Mouse (Mus musculus) spleen, embryonic (tissue): ENCODE data around the gene Prkce.

ENCODE experiments used
- CTCF ChIA-PET: fragments of 350-600 bp; sonication (Branson Sonifier 250); formaldehyde crosslinking; loops from one replicate; lab custom pipeline; 2022; lab: Charles Lee

Gene Prkce

DNA sequence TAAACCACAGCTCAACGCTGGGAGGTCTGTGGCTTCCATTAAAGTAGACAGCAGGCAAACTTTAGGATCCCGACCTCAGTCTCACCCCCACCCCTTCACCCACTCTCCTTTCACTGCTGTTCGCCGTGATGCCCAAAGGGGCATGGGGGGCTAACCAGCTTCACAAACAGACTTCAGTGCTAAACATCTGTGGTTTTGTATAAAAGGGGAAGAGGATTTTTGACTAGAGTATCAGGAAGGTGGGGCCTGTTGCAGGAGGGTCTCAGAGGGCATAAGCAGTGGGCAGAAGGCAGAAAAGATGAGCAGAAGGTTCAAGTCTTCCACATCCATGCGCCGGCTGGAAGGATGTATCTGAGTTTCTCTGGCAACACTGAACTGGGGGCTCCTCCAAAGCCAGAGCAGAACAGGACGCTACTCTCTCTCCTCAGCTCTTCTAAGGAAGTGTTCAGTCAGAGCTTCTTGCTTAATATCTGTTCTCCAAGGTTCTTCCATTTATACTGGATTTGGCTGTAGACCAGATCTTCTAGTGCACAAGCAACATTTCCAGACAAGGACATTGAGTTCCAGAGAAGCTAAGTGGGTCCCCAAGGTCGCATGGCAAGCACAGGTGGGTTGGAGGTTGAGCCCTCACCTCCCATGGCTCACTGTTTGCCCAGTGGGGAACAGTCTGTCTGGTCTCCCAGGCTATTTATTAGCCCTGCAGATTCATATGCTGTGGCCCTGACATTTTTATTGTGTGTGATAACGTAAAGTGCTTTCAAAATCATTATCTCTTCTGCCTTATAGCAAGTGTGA, 2.8 kb downstream of the Prkce start:
- CTCF ChIA-PET = interaction anchor here (1.0 kb wide), 1 partner anchor 45 kb away, joined by 4 read pairs; no protein-coding TSS in a partner anchor

DNA sequence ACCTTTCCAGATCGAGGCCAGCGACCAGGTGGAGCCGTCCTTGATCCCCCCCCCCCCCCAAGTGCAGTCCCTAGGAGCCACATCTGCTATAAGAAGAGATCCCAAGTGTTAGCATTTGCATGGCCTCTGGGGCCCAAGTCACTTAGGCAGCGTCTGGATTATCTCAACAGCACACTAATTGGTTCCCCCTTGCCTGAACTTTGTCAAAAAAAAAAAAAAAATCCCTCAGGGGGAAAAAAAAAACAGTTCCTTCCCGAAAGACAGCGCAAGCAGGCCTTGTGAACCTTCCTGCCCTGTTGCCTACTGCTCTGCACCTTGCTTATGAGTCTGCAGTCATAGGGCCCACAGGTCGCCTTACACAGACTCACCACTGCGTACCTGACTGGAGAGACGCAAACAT, 7.9 kb downstream of the Prkce start:
- CTCF ChIA-PET = no interaction called here

DNA sequence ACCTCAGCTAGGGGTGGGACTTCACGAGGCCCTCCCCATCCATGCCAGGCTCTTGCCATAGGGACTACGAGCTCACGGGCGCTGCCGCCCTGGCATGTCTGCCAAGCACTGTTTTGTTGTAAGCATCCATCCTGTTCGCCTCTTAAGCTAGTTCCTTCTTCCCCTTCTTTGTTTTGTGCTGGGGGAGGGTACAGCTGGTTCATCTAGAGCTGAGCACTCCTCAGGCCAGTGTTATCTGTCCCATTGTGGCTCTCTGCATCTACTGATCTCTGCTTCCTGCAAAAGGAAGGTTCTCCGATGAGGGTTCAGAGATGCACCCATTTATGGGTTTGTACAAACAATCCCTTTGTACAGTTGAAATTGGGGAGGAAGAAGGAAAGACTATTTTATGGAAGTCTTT, 9.1 kb downstream of the Prkce start:
- CTCF ChIA-PET = no interaction called here

DNA sequence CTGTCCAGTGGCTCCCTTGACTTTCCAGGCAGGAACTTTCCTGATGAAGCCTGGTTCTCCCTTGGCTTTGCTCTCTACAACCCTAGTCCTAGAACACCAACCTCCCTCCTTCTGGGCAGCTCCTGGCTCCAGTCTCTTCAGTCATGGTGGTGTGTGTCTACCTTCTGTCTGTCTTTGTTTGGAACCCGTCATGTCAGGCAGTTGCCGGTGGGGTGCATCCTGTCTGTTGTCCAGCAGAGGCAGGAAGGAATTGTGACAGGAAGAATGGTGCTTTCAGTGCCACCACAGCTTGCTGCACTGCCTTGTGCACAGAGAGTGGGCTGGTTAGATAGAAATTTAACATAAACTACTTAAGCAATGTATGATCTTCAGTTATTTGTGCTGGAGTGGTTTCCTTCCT, 16.2 kb downstream of the Prkce start:
- CTCF ChIA-PET = interaction anchor here (0.6 to 0.7 kb wide), 2 partner anchors 263 to 288 kb away, joined by 3 to 6 read pairs; no protein-coding TSS in a partner anchor

DNA sequence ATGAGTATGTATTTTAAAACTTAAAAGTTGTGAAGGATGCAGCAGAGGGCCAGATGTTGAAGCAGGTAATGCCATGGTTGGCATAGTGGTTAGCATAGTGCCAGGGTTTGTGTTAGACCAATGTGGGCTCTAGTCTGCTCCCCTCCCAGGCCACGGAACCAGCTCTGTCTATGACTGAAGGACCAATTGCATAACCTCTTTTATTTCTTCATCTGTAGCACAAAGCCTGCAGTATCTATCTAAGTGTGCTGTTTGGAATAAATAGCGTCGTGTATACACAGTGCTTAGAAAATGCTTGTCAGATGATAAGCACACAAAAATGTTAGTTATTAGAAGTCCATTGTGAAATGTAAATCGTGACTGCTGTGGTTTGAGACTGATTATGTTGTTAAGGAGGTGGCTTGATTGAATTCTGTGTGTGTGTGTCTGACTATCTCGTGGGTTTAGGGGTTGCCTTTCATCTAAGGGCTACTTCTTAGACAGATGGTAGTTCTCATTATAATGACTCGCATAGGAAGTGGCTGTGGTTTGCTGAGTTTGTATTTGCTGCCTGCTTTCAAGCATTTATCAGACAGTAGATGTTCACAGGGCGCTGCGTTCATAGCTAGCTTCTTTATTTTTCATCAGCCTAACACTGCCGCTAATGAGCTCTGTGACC, 17.1 kb downstream of the Prkce start:
- CTCF ChIA-PET = no interaction called here

DNA sequence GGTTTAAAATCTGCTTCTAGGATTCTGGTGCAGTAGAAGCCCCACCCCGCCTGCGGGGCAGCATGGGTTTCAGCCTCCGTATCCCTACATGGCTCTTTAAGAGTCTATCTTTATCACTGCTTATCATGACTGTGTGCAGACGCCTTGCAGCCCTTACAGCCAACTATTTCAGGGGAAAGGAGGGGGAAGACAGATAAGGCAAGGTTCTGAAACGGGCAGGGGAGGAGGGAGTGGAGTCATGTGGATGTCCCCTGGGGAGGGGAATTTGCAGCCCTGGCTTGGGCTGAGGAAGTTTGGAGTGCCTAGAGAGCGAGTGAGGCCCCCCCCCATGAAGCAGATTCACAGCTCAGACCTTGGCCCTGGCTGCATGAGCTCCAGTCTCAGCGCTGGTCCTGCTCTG, 18.0 kb downstream of the Prkce start:
- CTCF ChIA-PET = no interaction called here

DNA sequence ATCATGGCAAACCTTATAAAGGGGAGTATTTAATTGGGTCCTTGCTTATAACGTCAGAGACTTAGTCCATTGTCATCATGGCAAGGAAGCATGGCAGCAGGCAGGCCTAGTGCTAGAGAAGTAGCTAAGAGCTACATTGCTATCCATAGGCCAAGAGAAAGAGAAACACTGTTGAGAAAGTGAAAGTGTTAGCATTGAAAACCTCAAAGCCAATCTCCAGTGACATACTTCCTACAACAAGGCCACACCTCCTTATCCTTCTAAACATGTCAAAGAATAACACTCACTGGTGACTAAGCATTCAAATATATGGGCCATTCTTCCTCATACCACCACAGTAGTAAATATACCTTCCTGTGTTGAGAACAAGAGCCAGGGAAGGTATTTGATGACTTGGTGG, 20.2 kb downstream of the Prkce start:
- CTCF ChIA-PET = no interaction called here

DNA sequence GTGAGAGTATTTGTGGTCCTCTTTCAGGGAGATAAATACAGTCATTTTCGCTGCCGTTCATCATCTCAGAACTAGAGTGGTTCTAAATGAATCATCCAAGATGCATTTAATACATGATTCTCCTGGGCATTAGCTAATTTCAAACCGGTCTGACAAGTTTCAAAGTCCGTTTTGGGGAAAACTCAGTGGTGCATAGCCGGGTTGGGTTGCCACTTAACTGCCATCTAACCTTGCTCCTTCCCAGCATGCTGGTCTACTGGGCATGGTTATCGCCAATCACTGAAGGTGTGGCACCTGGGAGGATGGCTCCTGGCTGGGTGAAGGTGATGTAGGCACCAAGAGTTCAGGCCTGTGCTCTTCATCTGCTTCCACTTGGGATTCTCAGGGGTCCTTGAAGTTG, 26.4 kb downstream of the Prkce start:
- CTCF ChIA-PET = no interaction called here

DNA sequence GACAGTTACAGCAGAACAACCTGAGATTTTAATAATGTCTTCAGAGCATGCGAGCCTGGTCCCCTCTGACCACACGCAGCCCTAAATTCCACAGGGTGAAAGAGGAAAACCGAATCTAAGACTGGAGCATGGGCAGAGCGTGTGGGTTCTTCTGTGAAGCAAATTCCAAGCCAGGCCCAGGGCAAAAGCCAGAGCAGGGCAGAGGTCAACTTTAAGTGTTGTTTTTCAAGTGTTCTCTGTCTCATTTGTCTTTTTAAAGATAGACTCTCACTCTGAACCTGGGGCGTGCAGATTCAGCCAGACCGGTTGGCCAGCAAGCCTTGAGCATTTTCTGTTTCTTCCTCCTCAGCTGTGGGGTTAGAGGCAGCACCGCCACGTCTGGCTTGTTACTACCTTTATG, 27.3 kb downstream of the Prkce start:
- CTCF ChIA-PET = no interaction called here

DNA sequence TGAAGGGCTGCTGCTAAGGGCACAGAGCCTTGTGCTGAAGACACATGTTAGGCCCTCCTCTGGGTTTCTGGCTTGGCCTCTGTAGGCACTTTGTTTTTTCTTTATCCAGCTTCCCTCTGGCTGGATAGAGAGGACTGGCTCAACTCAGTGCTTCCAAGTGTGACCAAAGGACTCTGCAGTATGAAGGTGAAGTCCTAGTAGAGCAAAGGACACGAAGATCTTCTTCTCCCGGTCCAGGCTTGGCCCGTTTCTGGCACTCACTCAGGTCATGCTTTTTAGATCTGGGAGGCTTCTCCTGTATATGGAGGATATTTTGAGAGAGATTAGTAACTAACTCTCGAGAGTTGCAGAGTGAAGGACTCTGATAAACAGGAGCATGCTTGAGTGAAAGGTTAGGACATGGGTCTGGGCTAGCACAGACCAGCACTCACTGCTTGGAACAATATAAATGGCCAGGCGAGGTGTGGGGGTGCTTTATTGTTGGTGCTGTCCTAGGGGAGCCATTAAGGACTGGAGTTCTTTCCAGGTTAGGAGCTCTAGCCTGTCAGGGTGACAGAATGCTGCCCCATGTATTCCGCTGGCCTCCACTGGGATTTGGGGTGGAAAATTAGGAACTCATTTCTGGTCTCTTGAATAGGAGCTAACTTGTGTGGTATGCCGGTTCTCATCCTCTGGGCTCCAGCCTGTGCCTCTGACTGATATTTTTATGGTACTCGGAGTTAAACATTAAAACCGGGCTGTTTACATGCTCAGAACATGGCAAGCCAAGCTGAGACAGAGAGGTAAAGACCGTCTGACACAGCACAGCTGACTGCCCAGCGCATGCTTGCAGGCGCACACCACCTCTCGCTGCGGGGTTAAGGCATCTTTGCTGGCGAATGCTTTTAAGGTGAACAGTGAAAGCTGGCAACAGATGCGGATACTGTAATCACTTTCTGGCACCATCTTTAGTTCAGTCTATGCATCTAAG, 31.2 kb downstream of the Prkce start:
- CTCF ChIA-PET = no interaction called here

DNA sequence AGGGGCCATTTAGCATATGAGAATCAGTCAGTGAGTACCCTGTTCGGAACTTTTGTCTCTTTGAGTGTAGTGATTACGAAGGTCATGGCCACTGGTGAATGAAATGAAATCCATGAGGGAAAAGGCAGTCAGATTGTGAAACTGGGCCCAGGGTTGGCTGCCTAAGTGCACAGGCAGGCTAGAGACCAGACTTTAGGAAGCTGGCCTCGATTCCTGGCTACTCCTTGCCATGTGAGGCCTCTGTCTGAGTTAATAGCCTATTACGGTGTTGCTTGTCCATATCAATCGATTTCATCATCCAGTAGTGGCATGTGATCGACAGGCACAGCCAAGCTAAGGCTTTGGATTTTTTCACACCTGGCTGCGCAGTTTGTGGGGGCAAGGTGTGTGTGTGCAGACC, 34.4 kb downstream of the Prkce start:
- CTCF ChIA-PET = no interaction called here

DNA sequence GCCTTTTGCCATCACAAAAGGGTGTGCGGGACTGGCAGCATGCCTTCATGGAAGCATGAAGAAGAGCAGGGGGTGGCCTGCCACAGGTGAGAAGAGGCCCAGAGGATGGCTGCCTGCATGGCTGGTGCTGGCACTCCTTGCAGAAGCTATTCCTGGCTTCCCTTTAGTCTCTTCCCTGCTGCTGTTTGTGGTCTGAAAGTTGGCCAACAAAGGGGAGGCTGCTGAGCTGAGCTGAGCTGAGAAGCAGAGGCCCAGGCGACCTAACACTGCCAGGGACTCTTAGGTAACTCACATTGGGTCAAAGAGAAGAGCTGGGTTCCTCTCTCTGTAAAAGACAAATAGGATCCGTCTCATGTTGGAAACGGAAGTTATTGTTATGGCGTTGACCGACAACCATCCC, 35.4 kb downstream of the Prkce start:
- CTCF ChIA-PET = interaction anchor here (0.7 kb wide), 1 partner anchor 25 kb away, joined by 14 read pairs; no protein-coding TSS in a partner anchor

DNA sequence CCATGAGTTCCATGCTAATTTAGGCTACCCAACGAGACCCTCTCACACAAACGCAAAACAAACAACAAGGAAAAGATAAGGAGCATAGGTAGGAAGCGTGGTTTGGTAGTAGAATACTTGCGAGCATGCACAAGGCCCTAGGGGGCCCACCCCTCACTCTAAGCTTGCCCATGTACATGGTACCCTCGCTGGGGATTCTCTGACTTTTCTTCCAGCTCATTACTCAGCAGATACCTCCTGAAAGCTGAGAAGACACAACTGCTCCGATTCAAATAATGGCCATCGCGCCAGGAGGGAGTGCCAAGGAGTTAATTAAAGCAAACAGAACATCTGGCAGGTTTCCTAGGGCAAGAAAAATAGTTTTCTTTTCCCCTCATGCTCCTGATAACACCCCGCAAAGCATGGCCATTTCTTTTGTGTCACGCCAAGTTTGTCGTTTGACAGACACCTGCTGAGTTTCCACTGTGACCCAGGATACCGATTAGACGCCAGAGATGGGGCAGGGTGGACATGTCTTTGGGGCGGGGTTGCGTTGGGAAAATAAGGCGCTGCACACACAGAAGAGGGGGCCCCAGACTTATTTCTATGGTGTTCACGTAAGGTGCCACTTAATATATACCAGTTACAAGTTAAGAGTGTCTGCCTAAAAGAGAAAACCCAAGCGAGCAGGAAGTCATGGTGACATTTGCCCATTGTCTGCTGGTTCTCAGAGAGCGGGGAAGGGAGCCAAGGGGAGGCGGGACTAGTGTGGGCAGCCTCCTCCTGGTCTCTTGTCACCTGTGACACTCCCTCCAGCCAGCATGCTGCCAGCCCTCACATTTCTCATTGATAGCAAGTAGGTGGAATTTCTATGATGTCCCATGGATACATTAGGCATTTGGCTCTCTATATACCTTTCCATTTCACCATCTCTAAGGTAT, 36.2 kb downstream of the Prkce start:
- CTCF ChIA-PET = no interaction called here

DNA sequence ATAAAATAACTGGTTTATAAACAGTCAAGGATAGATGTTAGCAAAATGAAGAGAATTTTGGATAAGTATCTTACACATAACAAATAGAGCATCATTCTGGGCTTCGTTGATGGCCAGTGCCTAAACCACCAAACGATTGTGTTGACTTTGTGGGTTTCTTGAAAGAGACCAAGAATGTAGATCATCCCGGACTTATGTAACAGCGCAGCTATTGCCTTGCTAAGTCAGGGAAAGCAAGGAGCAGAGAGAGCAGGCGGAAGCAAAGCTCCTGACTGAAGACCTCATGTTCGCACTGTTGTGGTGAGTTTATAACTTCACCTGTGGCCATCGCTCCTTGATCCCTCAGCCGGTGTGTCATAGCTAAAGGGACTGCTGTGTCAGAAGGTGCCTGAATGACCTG, 38.7 kb downstream of the Prkce start:
- CTCF ChIA-PET = interaction anchor here (0.6 kb wide), 1 partner anchor 175 kb away, joined by 5 read pairs; no protein-coding TSS in a partner anchor

DNA sequence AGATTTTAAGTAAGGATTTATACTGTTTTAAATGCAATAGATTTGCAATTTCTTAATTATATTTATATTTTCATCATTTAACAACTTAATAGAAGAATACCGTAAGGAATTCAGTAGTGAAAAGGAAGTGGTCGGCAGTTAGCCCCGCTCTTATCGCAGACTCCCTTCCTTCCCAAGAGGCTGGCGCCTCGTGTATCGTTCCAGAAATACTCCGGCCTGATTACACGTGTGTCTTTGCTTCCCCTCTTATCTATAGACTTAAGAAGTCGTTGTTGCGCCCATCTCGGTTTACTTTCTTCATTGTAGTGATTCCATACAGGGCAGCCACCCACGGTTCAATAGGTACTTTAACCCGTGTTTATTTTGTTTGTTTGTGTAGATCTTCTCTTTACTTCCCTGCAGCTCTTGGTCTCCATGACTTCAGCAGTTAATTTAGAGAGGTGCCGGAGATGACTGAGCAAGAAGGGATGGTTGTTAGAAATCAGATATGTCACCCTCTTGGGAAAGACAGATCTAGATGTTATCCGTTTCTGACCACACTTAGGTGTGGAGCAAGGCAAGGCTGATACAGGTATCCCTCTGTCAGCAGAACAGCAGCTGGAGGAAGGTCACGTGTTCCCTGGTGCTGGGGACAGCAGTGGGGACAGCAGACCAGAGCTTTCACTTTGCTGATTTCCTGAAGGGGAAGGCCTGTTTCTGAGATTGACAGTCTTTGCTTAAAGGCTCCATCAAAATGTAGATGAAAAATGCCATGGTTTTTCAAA, 40.7 kb downstream of the Prkce start:
- CTCF ChIA-PET = interaction anchor here (0.6 to 0.7 kb wide), 3 partner anchors 19 to 247 kb away, joined by 5 to 6 read pairs (median 6); no protein-coding TSS in a partner anchor

DNA sequence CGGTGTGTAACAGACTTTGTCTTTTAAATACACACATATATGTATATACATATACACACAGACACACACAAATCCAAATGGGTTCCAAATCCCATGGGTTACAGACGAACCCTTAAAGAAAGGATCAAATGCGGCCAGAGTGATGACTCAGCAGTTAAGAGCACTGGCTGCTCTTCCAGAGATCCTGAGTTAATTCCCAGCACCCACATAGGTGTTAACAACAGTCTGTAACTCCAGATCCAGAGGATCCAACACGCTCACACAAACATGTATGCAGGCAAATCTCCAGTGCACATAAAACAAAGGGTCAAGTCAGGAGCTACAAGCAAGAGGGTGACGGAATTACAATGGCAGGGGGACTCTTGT, 41.2 kb downstream of the Prkce start:
- CTCF ChIA-PET = interaction anchor here (0.6 to 0.7 kb wide), 3 partner anchors 20 to 246 kb away, joined by 5 to 6 read pairs (median 6); no protein-coding TSS in a partner anchor

DNA sequence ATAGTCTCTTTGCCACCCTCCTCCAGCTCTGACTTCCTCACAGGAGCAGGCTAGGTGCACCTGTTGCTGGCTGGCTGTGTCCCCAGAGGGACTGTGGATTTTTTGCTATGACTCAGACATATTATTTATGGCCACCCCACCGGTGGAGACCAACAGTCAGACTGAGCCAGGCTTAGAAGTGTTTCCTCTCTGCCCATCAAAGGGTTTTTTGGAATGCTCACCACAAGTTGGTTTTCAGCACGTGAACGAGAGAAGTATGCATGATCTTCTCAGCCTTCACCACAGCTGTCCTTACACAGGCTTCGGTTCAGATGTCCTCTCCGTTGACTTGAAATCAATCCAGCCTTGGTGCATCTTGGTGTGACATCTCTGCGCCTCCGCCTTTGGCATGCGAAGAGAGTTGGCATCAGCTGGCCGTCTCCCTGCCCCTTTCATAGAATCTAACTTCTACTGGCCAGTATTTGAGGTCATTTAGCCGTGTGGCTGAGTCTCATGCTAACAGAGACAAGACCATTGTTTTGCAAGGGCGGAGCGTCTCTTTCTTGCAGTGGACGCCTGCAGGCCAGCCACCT, 42.2 kb downstream of the Prkce start:
- CTCF ChIA-PET = no interaction called here

DNA sequence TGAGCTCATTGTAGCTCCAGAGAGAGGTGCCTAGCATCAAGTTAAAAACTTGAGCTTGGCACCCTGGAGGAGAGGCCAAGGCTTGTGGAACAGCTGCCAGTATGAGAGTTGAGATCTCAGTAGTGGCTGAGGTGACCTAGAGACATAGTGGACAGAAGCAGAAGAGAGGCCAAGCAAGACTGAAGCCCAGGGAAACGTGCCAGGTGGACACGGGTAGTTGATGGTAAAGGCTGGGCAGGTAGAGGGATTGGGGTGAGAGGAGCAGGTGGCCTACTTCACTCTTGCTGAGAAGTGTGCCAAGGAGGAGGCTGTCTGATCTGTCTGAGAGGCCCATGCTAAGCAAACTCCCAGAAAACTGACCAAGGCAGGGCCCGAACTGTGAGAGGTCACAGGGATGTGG, 44.6 kb downstream of the Prkce start:
- CTCF ChIA-PET = no interaction called here

DNA sequence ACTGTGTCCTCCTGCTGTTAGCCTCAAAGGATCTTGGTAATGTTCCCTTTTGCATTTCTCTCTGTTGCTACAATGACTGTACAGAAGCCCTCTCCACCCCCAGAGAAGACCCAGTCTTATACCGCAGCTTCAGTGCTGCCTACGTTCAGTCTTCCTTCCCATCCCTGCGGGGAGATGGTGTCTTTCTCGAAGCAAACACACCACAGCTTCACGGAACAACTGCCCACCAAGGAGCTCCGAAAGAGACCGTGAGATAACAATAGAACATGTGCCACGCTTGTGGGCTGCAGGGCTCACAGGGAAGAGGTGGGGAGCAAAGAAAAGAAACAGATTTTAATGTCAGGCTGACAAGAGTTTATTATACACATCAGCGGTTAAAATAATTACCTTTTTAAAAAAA, 46.7 kb downstream of the Prkce start:
- CTCF ChIA-PET = interaction anchor here (0.6 kb wide), 1 partner anchor 84 kb away, joined by 3 read pairs; no protein-coding TSS in a partner anchor
